Comparison of ENCODE assay signal across 10 mouse cellular contexts in the genomic region with DNA sequence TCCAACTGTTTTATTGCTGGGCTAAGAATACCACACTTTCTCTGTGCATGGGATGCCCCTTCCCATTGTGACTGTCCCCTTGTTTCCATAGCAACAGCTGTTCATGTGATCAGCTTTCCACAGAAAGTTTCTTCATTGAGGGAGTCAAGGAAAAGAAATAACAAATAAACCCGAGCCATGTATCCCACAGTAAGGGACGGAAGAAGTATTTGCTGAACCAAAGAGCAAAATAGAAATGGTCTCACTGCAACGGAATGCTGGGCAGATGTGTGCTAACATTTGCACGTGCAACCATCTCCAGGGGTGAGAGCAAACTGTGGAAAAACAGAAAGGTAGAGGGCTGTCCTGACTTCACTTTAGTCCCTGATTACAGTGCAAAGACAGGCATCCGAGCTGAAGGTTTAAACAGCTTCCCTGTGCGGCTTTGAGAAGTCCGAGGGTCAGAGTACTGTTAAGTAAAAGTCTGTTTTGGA. TPM values are rescaled to one million over a fixed set of nuclear protein-coding genes. Genes with fewer than 3 reads are reported as not detected.
A peak's percentile ranks its signal among the peaks of the same experiment; 100 is the strongest.
DNase-seq lines count a peak whose midpoint lies in the region; ATAC-seq and TF ChIP-seq lines count a peak whose summit lies in the region.
"Had no signal": no experiment of that assay in that cellular context is flagged by ENCODE, and none has a peak within 500 bp of the region (broad histone marks: within the 10 kb centered on the region; RNA-seq: fewer than 3 reads in every experiment).

No protein-coding gene starts in this region.

- 49% methylated on average over 7 of the region's 7 CpGs for WGBS in forebrain, embryonic 11.5 days
- WGBS in forebrain, embryonic 16.5 days, result 25% methylated on average over 7 of the region's 7 CpGs

- H3K4me3 ChIP-seq in forebrain, embryonic 11.5 days (ENCODE audit: low read depth, low read length), result no peak overlapping the region
- no peak overlapping the region for H3K4me3 ChIP-seq in forebrain, embryonic 16.5 days (replicated peaks; ENCODE audit: low read length)
- H3K4me3 ChIP-seq in left cerebral cortex, adult 2 months, result no peak overlapping the region

- H3K4me1 ChIP-seq in forebrain, embryonic 11.5 days (replicated peaks; ENCODE audit: control insufficient read depth, insufficient read depth, low read length), result peaks cover 5% of the 10 kb centered on the region; the same call in 1 of the 2 replicates
- H3K4me1 ChIP-seq in forebrain, embryonic 16.5 days (replicated peaks; ENCODE audit: control insufficient read depth, insufficient read depth, low read length), result peaks cover 6% of the 10 kb centered on the region

- intact Hi-C loops in left cerebral cortex, adult 2 months (cut with DNase I), result no loop called here

- H3K9me3 ChIP-seq in forebrain, embryonic 11.5 days (ENCODE audit: control insufficient read depth, low read length), result no peaks in the 10 kb centered on the region
- no peaks in the 10 kb centered on the region for H3K9me3 ChIP-seq in forebrain, embryonic 16.5 days (ENCODE audit: control insufficient read depth, low read length)

- peak overlapping the region; percentile 25; the same call in 1 of the 2 replicates for H3K27ac ChIP-seq in forebrain, embryonic 11.5 days (ENCODE audit: low read depth, low read length)
- no peak overlapping the region for H3K27ac ChIP-seq in forebrain, embryonic 16.5 days (ENCODE audit: low read length)
- H3K27ac ChIP-seq in left cerebral cortex, adult 2 months, result no peak overlapping the region

- no peaks in the 10 kb centered on the region for H3K27me3 ChIP-seq in forebrain, embryonic 11.5 days (ENCODE audit: control insufficient read depth, insufficient read depth, low read length)
- H3K27me3 ChIP-seq in forebrain, embryonic 16.5 days (replicated peaks; ENCODE audit: control insufficient read depth, insufficient read depth, low read length), result no peaks in the 10 kb centered on the region

- 0 out of 2 replicates have a peak overlapping the region, but pooled peaks have one; percentile 12 for H3K9ac ChIP-seq in forebrain, embryonic 11.5 days (ENCODE audit: low read length)
- no peak overlapping the region for H3K9ac ChIP-seq in forebrain, embryonic 16.5 days (replicated peaks; ENCODE audit: low read depth, low read length)

- peak; percentile 60 for ATAC-seq in forebrain, embryonic 11.5 days (replicated peaks; ENCODE audit: low FRiP score)
- ATAC-seq in forebrain, embryonic 16.5 days, result no peak
- ATAC-seq in inflammation-experienced regulatory T-cells, adult 6 months, result no peak

- H3K36me3 ChIP-seq in forebrain, embryonic 11.5 days (ENCODE audit: control insufficient read depth, insufficient read depth, low read length), result no peaks in the 10 kb centered on the region
- H3K36me3 ChIP-seq in forebrain, embryonic 16.5 days (ENCODE audit: control insufficient read depth, insufficient read depth), result no peaks in the 10 kb centered on the region

- no peak for DNase-seq in forebrain, embryonic 11.5 days (ENCODE audit: low spot score)
- peak; percentile 26 for DNase-seq in urinary bladder, postnatal 25 days (ENCODE audit: low spot score)
- no peak for DNase-seq in urinary bladder, adult 18-20 months (ENCODE audit: low spot score in 2 of 2)
- peak; percentile 53 for DNase-seq in mesoderm, embryonic 11.5 days (ENCODE audit: low read depth, low spot score)
- no peak for DNase-seq in left cerebral cortex, adult 2 months (ENCODE audit: extremely low spot score in 1 of 2, low spot score in 2 of 2)
- no peak for DNase-seq in cerebellum, postnatal 4 days (ENCODE audit: low spot score in 2 of 2)
- DNase-seq: spleen, adult 18-20 months had no signal

- H3K4me2 ChIP-seq in forebrain, embryonic 11.5 days (ENCODE audit: low read depth, low read length, severe bottlenecking), result no peak overlapping the region
- H3K4me2 ChIP-seq in forebrain, embryonic 16.5 days (ENCODE audit: low read length), result no peak overlapping the region

- no peak for TF ChIP-seq CTCF in left cerebral cortex, adult 2 months (IDR thresholded peaks at IDR 0.05)

RNA-seq across cellular contexts. Expression of a gene that starts 8.1 kb away (rescaled TPM):
- not detected in 2 replicates for polyA plus RNA-seq in forebrain, embryonic 11.5 days (2014; fragmentation: Nextera tagmentation; extraction: Ambion mirVana)
- not detected in 2 replicates for polyA plus RNA-seq in forebrain, embryonic 16.5 days (2015; fragmentation: Nextera tagmentation; extraction: Ambion mirVana)
- not detected for total RNA-seq in left cerebral cortex, adult 2 months (2021)
- not detected for polyA plus RNA-seq in inflammation-experienced regulatory T-cells, adult 6 months (2017; shearing (Covaris generic))
- total RNA-seq: adrenal gland, adult 18-20 months had no signal

Comparison
In these comparisons a context has a peak if more than half of its experiments do, and no peak if none do; other contexts are left out.
1. DNase-seq: peak in urinary bladder, postnatal 25 days (single experiment) and mesoderm, embryonic 11.5 days (single experiment); none in forebrain, embryonic 11.5 days (single experiment), urinary bladder, adult 18-20 months (0 of 2), left cerebral cortex, adult 2 months (0 of 2) and cerebellum, postnatal 4 days (0 of 2).